Mouse (Mus musculus) C2C12 (cell line): ENCODE measurements around the gene Npw. TPM values are rescaled to one million over a fixed set of nuclear protein-coding genes. Genes with fewer than 3 reads are reported as not detected.

Experiments used
- H3K27me3 ChIP-seq: one replicate; pipeline ENCODE4 v1.6.1; 2011; ENCODE audit not compliant: control insufficient read depth, insufficient read depth, insufficient read length
- H3K36me3 ChIP-seq: one replicate; pipeline ENCODE4 v1.6.1; 2011; ENCODE audit not compliant: control insufficient read depth, insufficient read depth
- H3K4me3 ChIP-seq: one replicate; pipeline ENCODE4 v1.5.1; 2011; ENCODE audit warnings: mild to moderate bottlenecking, control low read depth; ENCODE audit not compliant: poor library complexity, insufficient read depth, severe bottlenecking
- H3K79me2 ChIP-seq: one replicate; pipeline ENCODE4 v1.6.1; 2011; ENCODE audit not compliant: control insufficient read depth, insufficient read depth
- H3K79me3 ChIP-seq: one replicate; pipeline ENCODE4 v1.6.1; 2011; ENCODE audit warnings: low read depth, control low read depth
- H3ac ChIP-seq: one replicate; pipeline ENCODE3; 2011; ENCODE audit warnings: low read depth; ENCODE audit not compliant: control insufficient read depth, insufficient read length
- CEBPB ChIP-seq: IDR thresholded peaks from one replicate; pipeline ENCODE4 v1.6.1; 2011; ENCODE audit warnings: low read depth, mild to moderate bottlenecking, control low read depth, moderate library complexity
- CTCF ChIP-seq: IDR thresholded peaks from one replicate; pipeline ENCODE4 v1.5.1; 2011; ENCODE audit not compliant: control insufficient read depth, insufficient read depth, insufficient read length
- FOSL1 ChIP-seq: IDR thresholded peaks from one replicate; pipeline ENCODE4 v1.8.0; 2011; ENCODE audit warnings: mild to moderate bottlenecking, low read length; ENCODE audit not compliant: poor library complexity, insufficient read depth, severe bottlenecking
- MAX ChIP-seq: IDR thresholded peaks from one replicate; pipeline ENCODE4 v1.6.1; 2011; ENCODE audit warnings: mild to moderate bottlenecking, control low read depth
- MYOD1 ChIP-seq: IDR thresholded peaks from one replicate; pipeline ENCODE4 v1.6.1; 2011; ENCODE audit warnings: low read depth; ENCODE audit not compliant: control insufficient read depth, insufficient read length
- MYOG ChIP-seq: IDR thresholded peaks from one replicate; pipeline ENCODE4 v1.6.1; 2011; ENCODE audit not compliant: control insufficient read depth, insufficient read length; ENCODE audit errors: extremely low read depth
- USF1 ChIP-seq: IDR thresholded peaks from one replicate; pipeline ENCODE4 v1.6.1; 2011; ENCODE audit warnings: low read depth, mild to moderate bottlenecking, control low read depth, moderate library complexity
- polyA plus RNA-seq: library from polyadenylated mRNA; unstranded; fragments of >200 nt; fragmentation: generic; extraction: Trizol; gene quantifications from one replicate; pipeline ENCODE4 v1.2.1, GENCODE M21; 2012; ENCODE audit warnings: missing spikeins

Gene Npw
- polyA plus RNA-seq, 1 experiment: 0.42 TPM

DNA sequence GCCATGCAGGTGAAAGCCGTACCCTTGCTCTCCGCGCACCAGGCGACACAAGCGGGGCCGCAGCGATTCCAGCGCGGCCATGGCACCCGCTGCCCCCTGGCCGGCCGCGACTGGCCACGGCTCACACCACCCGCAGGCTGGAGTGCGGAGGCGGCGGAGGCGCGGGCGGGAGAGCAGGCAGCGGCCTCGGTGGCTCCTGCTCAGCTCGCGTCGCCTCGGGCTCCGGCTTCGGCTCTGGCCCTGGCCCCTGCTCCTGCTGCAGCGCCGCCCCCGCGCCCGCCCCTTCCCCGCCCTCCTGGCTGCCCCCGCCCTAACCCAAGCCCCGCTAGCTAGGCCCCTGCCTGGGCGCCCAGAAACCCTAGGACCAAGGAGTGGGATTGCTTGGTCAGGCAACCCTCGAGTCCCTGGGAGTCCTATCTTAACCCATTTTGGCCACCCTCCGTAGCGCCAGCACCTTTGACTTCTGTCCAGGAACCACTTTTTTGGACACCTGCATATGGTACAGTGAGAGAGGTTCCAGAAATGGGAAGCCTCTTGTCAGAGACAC is 8.1 kb downstream of the Npw start, which contains the start of gene Slc9a3r2:
Gene Slc9a3r2, minus strand, starts transcription at position 258 of the 547 bp plus-strand sequence.
- no peaks in the 10 kb centered on the region for H3K36me3 ChIP-seq
- H3ac ChIP-seq: peak within 1 kb of the TSS; percentile 73
- peak within 1 kb of the TSS; percentile 23 for H3K4me3 ChIP-seq
- no peak for TF ChIP-seq CTCF
- TF ChIP-seq MYOG: no peak
- no peak for TF ChIP-seq USF1
- TF ChIP-seq MAX: no peak
- TF ChIP-seq CEBPB: no peak
- no peak for TF ChIP-seq MYOD1
- no peak for TF ChIP-seq FOSL1
- no peaks in the 10 kb centered on the region for H3K79me2 ChIP-seq
- peaks cover 4% of the 10 kb centered on the region for H3K27me3 ChIP-seq
- no peaks in the 10 kb centered on the region for H3K79me3 ChIP-seq

DNA sequence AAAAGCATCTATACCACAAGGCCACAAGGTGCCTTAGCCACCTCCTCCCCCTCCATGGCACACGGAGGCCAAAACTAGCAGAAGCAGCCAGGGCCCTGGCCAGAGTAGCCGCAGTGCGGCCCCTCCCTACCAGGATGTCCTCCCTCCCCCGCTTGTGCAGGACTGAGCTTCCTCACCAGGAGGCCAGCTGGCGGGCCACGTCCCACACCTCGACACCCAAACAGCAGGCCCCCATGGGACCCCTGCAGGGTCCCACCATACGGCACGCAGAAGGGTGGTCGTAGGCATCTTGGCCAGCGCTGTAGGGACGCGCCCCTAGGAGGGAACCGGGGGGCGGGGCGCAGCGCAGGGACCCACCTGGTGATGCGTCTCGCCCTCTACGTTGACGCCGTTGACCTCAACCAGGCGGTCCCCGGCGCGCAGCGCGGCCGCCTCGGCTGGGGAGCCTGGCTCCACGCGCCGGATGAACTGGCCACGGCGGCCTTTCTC is 8.6 kb downstream of the Npw start:
- H3K36me3 ChIP-seq: no peaks in the 10 kb centered on the region
- peaks cover 4% of the 10 kb centered on the region for H3K27me3 ChIP-seq
- no peak for TF ChIP-seq USF1
- TF ChIP-seq MYOD1: no peak
- no peak for TF ChIP-seq MYOG
- TF ChIP-seq FOSL1: no peak
- TF ChIP-seq CEBPB: no peak
- no peak for TF ChIP-seq MAX
- TF ChIP-seq CTCF: no peak
- H3K4me3 ChIP-seq: peak overlapping the region; percentile 23
- no peaks in the 10 kb centered on the region for H3K79me2 ChIP-seq
- no peaks in the 10 kb centered on the region for H3K79me3 ChIP-seq
- H3ac ChIP-seq: peak overlapping the region; percentile 73

DNA sequence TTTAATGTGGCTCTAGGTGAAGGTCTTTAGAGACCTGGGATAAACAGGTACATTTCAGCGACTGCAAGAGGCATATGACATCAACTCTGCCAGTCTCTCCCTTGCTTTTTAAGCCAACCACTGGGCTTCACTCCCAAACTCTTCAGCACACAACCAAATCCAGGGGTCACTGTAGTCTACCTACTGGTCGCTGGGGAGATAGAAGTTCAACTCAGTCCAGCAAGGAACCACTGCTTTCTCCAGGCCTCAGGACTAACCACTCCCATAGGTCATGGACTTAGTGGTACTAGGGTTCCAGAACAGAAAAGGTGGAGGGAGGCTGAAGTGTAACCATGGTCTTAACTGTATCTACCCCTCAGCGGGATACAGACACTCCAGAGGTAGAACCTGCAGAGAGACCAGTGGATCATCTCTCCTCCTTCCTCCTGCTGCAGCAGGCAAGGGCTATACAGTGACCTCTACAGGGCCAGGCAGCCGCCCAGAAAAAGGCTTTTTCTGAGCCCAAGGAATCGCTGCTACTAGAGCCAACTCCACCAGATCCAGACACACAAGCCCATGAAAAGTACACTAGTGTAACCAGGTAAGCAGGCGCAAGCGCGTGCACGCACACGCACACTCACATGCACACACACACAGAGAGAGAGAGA is 9.4 kb downstream of the Npw start:
- no peak for TF ChIP-seq CTCF
- no peak for TF ChIP-seq MYOD1
- TF ChIP-seq CEBPB: no peak
- TF ChIP-seq MYOG: no peak
- no peak for TF ChIP-seq USF1
- TF ChIP-seq MAX: no peak
- no peak for TF ChIP-seq FOSL1
- Histone ChIP-seq H3K79me3 (no peaks in the 10 kb centered on the region), H3K4me3 (no peak overlapping the region), H3K79me2 (no peaks in the 10 kb centered on the region), H3ac (no peak overlapping the region), H3K27me3 (peaks cover 4% of the 10 kb centered on the region), H3K36me3 (no peaks in the 10 kb centered on the region)

DNA sequence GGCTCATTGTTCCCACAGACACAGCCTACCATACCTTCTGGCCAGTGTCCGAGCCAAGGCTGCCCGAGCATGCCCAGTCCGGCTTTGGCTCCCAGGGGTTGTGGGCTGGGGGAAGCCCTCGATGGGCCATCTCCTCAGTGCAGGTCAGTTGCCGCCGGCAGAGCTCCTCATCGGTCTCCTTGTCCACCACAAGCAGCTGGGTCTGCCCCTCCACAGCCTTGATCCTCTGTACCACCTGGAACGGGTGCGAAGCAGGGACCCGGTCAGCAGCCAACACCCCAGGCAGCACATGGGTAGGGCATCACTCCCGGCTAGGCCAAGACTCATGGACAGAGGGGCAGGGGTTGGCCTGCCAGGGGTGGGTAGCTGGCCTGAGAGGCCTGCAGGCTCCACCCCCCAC is 10.8 kb downstream of the Npw start:
- TF ChIP-seq FOSL1: no peak
- TF ChIP-seq USF1: no peak
- TF ChIP-seq MYOG: no peak
- TF ChIP-seq CTCF: no peak
- no peak for TF ChIP-seq MYOD1
- TF ChIP-seq MAX: no peak
- Histone ChIP-seq H3K27me3 (peaks cover 4% of the 10 kb centered on the region), H3K4me3 (no peak overlapping the region), H3K36me3 (no peaks in the 10 kb centered on the region), H3ac (no peak overlapping the region), H3K79me2 (no peaks in the 10 kb centered on the region), H3K79me3 (no peaks in the 10 kb centered on the region)

DNA sequence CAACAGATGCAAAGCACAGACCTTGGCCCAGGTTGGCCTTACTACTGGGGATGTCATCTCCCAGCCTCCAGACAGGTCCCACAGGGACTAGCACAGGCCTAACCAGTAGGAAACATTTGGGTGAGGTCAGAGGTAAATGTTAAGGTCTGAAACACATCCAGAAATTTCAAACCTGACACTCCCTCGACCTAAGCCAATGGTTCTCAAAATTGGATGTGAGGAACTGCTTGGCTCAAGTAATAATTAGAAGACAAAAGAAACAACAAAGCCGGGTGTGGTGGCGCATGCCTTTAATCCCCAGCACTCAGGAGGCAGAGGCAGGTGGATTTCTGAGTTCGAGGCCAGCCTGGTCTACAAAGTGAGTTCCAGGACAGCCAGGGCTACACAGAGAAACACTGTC is 11.9 kb downstream of the Npw start:
- Histone ChIP-seq H3K36me3 (no peaks in the 10 kb centered on the region), H3K79me3 (no peaks in the 10 kb centered on the region), H3K79me2 (no peaks in the 10 kb centered on the region), H3ac (no peak overlapping the region), H3K4me3 (no peak overlapping the region), H3K27me3 (peaks cover 4% of the 10 kb centered on the region)
- TF ChIP-seq CEBPB: no peak
- no peak for TF ChIP-seq MYOG
- no peak for TF ChIP-seq CTCF
- TF ChIP-seq USF1: no peak
- TF ChIP-seq FOSL1: no peak
- TF ChIP-seq MYOD1: no peak
- no peak for TF ChIP-seq MAX

DNA sequence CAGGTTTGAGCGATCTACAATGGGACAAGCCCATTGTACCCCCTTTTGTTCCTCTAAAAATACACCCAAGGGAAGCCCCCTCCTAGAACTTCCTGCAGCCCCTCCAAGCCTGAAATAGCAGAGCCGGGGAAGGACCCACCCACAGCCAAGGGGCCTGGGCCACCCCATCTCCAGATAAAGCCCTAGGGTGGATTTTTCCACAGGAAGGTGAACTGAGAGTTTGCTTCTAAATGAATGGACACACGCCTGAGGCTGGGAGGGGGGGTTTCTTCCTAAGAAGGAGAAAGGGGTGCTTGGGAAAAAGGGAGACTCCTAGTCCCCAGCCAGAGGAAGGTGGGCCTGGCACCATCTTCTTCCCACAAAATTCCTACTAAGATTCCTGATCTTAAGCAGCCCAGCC is 12.3 kb downstream of the Npw start:
- no peaks in the 10 kb centered on the region for H3K79me2 ChIP-seq
- H3K4me3 ChIP-seq: no peak overlapping the region
- H3ac ChIP-seq: no peak overlapping the region
- H3K79me3 ChIP-seq: no peaks in the 10 kb centered on the region
- H3K27me3 ChIP-seq: no peaks in the 10 kb centered on the region
- no peak for TF ChIP-seq USF1
- TF ChIP-seq CEBPB: no peak
- TF ChIP-seq MYOD1: no peak
- TF ChIP-seq FOSL1: no peak
- TF ChIP-seq MAX: no peak
- no peak for TF ChIP-seq MYOG
- TF ChIP-seq CTCF: no peak
- no peaks in the 10 kb centered on the region for H3K36me3 ChIP-seq
